In the genomic region with DNA sequence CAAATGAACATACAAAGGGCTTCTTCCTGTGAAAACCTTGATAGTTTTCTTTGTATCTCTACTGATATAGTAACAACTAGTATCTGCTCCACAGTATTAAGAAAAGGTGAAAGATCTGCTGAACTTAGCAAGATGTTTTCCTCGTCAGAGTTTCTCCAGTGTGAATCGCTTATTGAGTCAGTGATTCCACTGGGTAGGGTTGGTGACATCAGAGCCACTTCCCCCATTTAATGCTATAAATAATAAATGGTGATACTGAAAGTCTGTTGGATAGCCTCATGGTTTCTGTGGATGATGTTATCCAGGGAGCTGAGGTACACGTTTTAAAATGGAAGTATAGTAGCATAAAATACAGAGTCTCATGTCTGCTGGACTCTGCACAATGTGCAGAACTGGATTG, we compare ENCODE assay signal across 8 mouse cellular contexts. TPM values are rescaled to one million over a fixed set of nuclear protein-coding genes. Genes with fewer than 3 reads are reported as not detected.
DNase-seq lines count a peak whose midpoint lies in the region; ATAC-seq and TF ChIP-seq lines count a peak whose summit lies in the region.

No protein-coding gene starts in this region.

- no peaks in the 10 kb centered on the region for H3K9me3 ChIP-seq in forebrain, embryonic 15.5 days
- H3K9me3 ChIP-seq in liver, embryonic 16.5 days (replicated peaks; ENCODE audit: control insufficient read depth, low read length), result no peaks in the 10 kb centered on the region

- peak overlapping the region; percentile 95 for H3K9ac ChIP-seq in forebrain, embryonic 15.5 days (replicated peaks)
- peak overlapping the region; percentile 98 for H3K9ac ChIP-seq in liver, embryonic 16.5 days (ENCODE audit: low read depth, low read length)

- intact Hi-C loops in gastrocnemius, adult 2 months (cut with DNase I), result loop anchor here (5.0 kb wide), 1 partner anchor 63 kb away; no protein-coding TSS in a partner anchor

- H3K4me3 ChIP-seq in gastrocnemius, adult 2 months, result peak overlapping the region; percentile 89
- peak overlapping the region; percentile 83 for H3K4me3 ChIP-seq in forebrain, embryonic 15.5 days
- peak overlapping the region; percentile 96 for H3K4me3 ChIP-seq in liver, embryonic 16.5 days (ENCODE audit: low read depth, low read length)

- peak overlapping the region; percentile 100 for H3K27ac ChIP-seq in gastrocnemius, adult 2 months
- peak overlapping the region; percentile 99; the same call in 1 of the 2 replicates for H3K27ac ChIP-seq in forebrain, embryonic 15.5 days (replicated peaks)
- H3K27ac ChIP-seq in liver, embryonic 16.5 days (ENCODE audit: low read length), result peak overlapping the region; percentile 70

- peaks cover 29% of the 10 kb centered on the region for H3K4me1 ChIP-seq in forebrain, embryonic 15.5 days
- H3K4me1 ChIP-seq in liver, embryonic 16.5 days (ENCODE audit: control insufficient read depth, low read depth, low read length), result peaks cover 33% of the 10 kb centered on the region

- peak overlapping the region; percentile 75 for H3K4me2 ChIP-seq in forebrain, embryonic 15.5 days (replicated peaks)
- H3K4me2 ChIP-seq in liver, embryonic 16.5 days (ENCODE audit: low read depth, low read length), result peak overlapping the region; percentile 84

- 56% methylated on average over 3 of the region's 3 CpGs for WGBS in forebrain, embryonic 15.5 days
- 7% methylated on average over 3 of the region's 3 CpGs for WGBS in liver, embryonic 16.5 days (ENCODE audit: insufficient replicate concordance)

- DNase-seq in gastrocnemius, adult 2 months, result no peak
- DNase-seq in gastrocnemius, postnatal 25 days, result no peak
- peak; percentile 68 for DNase-seq in CD4-positive helper T cell, adult 2 months (ENCODE audit: low read depth, low spot score)
- DNase-seq in layer of hippocampus, postnatal 10 days (ENCODE audit: low spot score in 2 of 2), result no peak
- no peak for DNase-seq in urinary bladder, postnatal 10 days (ENCODE audit: low spot score)
- DNase-seq in kidney, postnatal 10 days, result no peak

- ATAC-seq in forebrain, embryonic 15.5 days (replicated peaks), result no peak
- no peak for ATAC-seq in liver, embryonic 16.5 days (ENCODE audit: low read depth)

- H3K36me3 ChIP-seq in forebrain, embryonic 15.5 days, result no peaks in the 10 kb centered on the region
- no peaks in the 10 kb centered on the region for H3K36me3 ChIP-seq in liver, embryonic 16.5 days (ENCODE audit: control insufficient read depth, insufficient read depth)

- no peaks in the 10 kb centered on the region for H3K27me3 ChIP-seq in forebrain, embryonic 15.5 days
- H3K27me3 ChIP-seq in liver, embryonic 16.5 days (ENCODE audit: control insufficient read depth, insufficient read depth, low read depth, low read length), result no peaks in the 10 kb centered on the region

- TF ChIP-seq CTCF in gastrocnemius, adult 2 months (IDR thresholded peaks at IDR 0.05), result no peak

RNA-seq across cellular contexts. Expression of a gene that starts 1.5 kb away (rescaled TPM):
- 10 to 100 TPM; 56.9 to 68.9 TPM for total RNA-seq in gastrocnemius, adult 2 months (2021)
- 10 to 100 TPM; 41.5 to 52.7 TPM for total RNA-seq in gastrocnemius, postnatal 25 days (2021)
- 125 and 127 TPM in 2 replicates for polyA plus RNA-seq in forebrain, embryonic 15.5 days (2015; fragmentation: Nextera tagmentation; extraction: Ambion mirVana)
- polyA plus RNA-seq in liver, embryonic 16.5 days (2015; fragmentation: Nextera tagmentation; extraction: Ambion mirVana), result 19.5 and 19.8 TPM in 2 replicates
- total RNA-seq in layer of hippocampus, postnatal 10 days (2021), result 100 to 1,000 TPM; 119 to 132 TPM
